Mouse (Mus musculus): ENCODE measurements at regions not wholly inside any gene's neighbourhood (a gene's known extent, or its start where the extent isn't known, plus 50 kb on each side); places are given as distances from the start of the nearest gene placed in this dataset.

GRCm38 (mm10) chr10:41018888-41019287 lies 53.2 kb downstream of the Gpr6 start:
- no peak for DNase-seq

DNA sequence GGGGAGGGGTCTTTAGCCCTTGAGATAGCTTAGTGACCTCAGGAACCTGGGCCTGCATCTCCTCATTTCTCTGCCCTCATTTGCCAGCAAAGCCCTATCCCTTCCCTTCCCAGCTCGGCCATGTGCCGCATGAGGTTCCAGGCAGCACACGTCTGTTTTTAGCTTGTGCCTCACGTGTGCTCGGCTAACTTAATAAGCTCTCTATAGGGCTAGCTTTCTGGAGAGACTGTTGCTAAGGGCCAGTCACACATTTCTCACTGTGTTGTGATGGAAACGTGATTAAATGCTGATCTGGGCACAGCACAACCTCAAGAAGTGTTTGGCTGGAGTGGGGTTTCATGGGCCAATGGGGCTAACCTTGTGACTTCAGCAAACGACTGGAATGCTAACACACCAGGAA lies 55.5 kb downstream of the Gpr6 start:
- no peak for DNase-seq

GRCm38 (mm10) chr10:41015654-41016053 lies 56.4 kb downstream of the Gpr6 start:
- DNase-seq = peak; percentile 68

GRCm38 (mm10) chr10:41010585-41010984 lies 61.5 kb downstream of the Gpr6 start:
- DNase-seq = no peak

- no peak for DNase-seq
These were observed 64.2 kb downstream of the Gpr6 start for GRCm38 (mm10) chr10:41007866-41008265.

DNA sequence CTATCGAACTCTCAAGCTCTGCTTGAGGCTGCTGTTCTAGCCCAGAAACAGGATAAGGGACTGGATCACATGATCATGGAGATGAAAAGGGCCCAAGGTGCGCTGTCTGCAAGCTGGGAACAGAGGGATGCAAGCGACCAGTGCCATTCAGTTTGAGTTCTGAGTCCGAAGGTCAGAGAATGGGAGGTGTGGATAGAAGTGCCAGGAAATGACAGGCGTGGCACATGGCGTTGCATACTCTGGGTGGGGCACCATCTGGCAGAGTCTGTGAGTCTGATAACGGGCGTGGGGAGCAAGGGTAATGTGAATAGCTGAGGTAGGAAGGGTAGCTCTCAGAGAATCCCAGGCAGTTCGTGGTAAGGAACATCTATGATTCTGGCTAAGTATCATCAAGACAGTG lies 65.5 kb downstream of the Gpr6 start:
- DNase-seq = no peak

DNA sequence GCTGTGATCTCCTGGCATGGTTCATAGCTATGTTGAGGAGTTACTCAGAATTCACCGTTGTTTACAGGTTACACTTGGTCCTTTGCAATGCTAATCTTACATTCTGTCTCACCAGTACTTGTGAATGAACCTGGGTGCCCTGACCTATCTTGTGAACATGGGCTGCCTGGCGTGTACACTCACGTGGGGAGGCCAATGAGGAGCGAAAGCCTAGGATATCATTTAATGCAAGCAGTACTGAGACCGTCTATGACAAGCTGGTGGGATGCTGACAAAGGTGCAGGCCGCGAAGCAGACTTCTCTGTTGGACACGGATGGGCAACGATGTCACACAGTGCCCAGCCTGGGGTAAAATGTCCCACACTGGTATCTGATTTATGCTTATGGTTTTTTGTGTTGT lies 66.3 kb downstream of the Gpr6 start:
- DNase-seq = no peak

- no peak for DNase-seq
These were observed 67.3 kb downstream of the Gpr6 start for GRCm38 (mm10) chr10:41004753-41005152.

DNA sequence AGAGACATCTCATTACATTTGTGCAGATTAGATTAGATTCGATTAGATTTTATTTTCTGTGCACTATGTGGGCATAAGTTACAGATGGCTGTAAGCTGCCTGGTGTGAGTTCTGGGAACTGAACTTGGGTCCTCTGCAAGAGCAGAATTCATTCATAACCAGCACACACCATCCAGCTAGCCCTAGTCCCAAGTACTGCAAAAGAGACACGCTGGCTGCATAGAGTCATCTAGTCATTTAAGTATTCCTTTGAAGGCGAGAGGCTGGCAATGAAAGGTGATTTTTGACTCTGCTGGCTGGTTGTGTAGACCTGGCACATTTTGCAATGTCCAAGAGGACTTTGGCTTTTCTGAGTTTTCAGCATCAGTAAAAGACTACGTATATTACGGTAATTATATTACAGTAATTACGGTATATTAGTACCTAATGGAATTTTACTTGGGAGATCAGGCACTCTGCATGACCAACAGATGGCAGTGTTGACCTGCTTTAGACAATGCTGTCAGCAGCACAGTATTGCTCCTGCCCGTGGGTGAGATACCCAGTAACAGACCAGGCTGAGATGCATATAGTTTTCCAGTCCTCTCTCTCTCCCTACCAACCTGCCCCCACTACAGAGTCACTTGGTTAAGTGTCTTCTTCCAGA lies 67.9 kb downstream of the Gpr6 start:
- peak; percentile 76 for DNase-seq

DNA sequence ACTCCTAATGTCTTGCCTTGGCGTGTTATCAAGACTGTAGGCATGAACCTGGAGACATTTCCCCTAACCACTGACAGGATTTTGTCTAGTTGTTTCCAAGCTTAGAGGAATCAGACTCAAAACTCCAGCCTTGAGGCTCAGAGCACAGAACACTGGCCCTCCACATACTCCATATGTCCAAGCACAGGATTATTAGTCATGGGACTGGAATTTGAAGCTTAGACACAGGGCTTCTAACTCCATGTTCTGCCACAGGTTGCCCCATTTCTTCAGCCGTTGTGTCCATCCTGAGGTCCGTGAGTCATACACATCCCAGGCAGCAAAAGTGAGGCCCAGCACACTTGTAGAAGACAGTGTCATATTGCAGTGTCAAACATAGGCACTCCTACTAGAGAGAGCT lies 68.9 kb downstream of the Gpr6 start:
- DNase-seq = no peak

GRCm38 (mm10) chr10:41000965-41001364 lies 71.1 kb downstream of the Gpr6 start:
- DNase-seq = no peak

- no peak for DNase-seq
These were observed 72.6 kb downstream of the Gpr6 start for GRCm38 (mm10) chr10:40999486-40999885.

DNA sequence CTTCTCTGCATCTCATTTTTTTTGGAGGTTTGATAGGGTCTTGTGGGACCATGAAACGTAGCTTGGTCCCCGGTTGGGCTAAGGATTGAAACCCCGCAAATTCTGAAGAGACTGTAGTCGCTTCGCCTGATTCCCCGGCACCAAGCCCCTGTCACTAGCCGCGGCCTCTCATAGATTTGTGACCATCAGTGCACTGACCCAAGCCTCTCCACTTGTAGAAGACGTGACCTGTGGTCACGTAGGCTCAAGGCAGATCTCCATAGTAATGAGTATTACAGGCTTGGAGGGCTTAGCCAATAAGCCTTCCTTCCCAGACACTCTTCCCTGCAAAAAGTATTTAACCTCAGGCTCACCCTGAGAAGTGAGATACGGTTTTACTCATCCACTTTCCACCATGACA lies 73.3 kb downstream of the Gpr6 start:
- no peak for DNase-seq

- no peak for DNase-seq
These were observed 73.8 kb downstream of the Gpr6 start for GRCm38 (mm10) chr10:40998330-40998729.

DNA sequence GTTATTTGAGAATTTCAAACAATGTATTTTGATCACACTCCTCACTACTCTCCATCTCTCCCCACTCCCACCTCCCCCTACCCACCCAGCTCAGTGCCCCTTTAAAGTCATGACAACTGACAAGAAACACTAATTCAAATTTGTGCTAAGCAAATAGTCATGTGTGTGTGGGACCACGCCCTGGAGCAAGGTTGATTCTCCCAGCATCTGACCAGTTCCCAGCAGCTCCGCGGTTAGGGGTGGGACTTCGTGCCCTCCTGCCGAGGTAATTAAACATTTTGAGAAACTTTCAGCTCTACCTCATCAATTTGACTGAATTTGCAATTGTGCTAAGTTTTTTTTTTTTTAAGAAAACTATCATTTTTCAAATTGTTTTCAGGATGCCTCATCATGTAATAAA lies 74.5 kb downstream of the Gpr6 start:
- no peak for DNase-seq

Measured in lung, postnatal 36 days (tissue).